Mouse (Mus musculus) urinary bladder, postnatal 10 days (tissue): Measurements from ENCODE around the gene Oscp1.

Experiments used
- DNase-seq: peaks from one replicate; pipeline ENCODE4 v3.0.0; 2022; ENCODE audit warnings: low spot score

Oscp1 gene

DNA sequence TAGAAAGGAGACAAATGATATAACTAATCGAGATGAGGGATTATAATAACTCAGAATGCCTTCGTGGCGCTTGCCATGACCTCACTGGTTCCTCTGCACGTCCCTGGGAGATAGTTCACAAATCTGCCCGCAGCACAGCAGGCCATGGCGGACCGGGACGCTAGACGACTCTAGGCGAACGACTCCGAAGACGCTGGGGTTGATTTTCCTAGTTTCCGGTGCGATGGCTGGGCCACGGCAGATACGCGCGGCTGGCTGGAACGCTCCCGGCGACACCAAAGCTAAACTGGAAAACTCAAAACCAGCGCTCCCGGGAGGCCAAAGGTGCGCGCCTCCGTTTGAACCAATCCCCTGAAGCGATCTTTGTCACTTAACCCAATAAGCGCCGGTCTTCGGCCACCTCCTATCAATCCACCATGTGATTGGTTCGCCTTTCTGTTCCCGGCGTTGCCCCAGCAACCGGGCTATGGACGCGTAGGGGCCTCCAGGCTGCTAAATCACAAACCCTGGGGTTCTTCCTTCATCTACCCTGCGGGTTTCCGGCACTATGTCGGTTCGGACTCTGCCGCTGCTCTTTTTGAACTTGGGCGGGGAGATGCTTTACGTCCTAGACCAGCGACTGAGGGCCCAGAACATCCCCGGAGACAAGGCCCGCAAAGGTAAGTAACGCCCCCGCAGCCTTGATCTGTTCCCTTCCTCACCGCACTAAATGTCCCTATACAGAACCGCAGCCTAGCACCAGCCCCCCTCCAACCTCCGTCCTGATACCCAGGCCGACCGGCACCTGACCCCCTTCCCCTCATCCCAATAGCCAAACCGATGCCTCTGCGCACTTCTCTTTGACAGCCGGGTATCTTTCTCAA, at the start of gene Oscp1:
Gene Oscp1 (plus strand): TSS at position 432 of the 863 bp plus-strand sequence.
- DNase-seq = peak; percentile 45

GRCm38 (mm10) chr4:126017676-126018332, 40.6 kb upstream of the Oscp1 start:
- no peak for DNase-seq

DNA sequence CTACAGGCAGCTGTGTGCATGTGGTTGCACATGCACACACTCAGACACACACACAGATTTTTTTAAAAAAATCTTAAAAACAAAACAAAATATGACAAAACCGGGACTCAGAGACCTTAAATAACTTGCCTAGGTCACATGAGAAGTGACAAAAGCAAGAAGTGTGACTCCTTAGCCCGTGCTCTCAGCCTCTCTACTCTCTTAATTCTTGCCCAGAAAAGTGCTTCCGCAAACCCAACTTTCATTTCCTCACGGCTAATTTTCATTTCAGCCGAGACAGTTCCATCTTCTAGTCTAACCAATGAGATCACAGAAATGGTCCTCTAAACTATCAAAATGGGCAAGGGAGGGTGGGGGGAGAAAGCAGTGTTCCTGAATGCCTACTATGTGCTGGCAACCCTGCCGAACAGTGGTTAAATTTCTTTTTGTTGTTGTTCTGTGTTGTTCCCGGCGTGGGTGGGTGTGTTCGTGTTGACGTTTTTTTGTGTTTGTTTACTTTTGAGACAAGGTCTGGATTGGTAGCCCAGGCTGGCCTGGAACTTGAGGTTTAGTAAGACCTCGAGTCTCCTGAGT, 39.3 kb upstream of the Oscp1 start:
- DNase-seq = no peak

DNA sequence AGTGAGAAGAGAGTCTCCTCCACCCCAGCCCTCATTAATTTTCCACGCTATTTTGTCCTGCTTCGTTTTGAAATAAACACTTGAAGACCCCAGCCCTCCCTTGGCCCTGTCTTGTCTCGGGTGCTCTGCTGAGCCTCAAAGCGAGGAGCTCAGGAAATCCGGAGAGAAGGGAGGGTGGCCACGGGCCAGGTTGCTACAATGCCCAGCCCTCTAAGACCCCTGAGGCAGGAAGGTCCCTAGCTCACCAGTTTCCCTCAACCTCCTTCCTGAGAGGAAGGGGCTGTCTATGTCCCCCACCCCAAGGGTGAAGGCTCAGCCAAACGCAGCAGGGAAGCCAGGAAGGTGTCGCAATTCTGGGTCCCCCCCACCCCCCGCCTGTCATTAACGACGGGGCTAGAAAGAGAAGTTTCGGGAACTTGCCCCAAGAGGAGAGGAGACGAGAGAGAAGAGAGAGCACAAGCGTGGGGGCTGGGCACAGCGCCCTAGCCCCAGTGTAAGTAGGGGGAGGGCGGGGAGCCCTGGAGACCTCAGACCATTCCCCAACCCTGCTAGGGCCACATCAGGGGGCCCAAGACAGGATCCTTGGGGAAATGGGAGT, 34.0 kb upstream of the Oscp1 start, which contains the start of gene Csf3r:
Gene Csf3r (plus strand): TSS at position 248 of the 598 bp plus-strand sequence.
- no peak for DNase-seq

DNA sequence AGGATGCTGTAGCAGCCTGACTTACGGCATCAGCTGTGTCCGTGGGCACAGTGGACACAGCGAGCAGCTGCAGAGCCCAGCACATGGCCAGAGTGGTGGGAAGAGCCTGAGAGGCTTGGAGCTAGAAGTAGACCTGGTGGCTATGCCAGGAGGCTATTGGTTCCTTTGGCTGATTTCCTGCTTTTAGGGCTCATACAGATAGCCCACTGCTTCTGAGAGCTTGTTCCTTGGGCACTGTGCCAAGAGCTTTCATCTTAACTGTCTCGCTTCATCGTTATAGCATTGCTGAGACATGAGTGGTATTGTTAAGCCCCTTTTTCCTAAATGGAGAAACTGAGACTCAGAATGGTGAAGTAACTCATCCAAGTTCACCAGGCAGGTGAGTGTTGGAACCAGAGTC, 32.6 kb upstream of the Oscp1 start:
- no peak for DNase-seq

GRCm38 (mm10) chr4:126027980-126028379, 30.4 kb upstream of the Oscp1 start:
- no peak for DNase-seq

- DNase-seq = no peak
Observed at GRCm38 (mm10) chr4:126029042-126029441, 29.3 kb upstream of the Oscp1 start.

DNA sequence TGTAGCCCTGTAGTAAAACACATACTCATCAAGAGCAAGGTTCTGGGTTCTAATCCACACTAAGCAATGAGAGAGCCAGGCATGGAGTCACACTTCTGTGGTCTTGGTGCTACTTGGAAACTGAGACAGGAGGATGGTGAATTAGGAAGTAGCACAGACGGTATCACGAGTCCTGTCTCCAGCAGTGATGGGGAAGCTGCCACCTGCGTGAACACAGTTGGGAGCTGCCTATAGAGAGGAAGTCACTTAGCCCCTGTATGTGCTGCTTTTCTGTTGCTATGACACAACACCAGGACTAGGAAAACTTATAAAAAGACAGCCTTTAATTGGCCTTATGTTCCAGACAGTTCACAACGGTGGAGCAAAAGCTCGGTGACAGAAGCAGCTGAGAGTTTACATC, 27.7 kb upstream of the Oscp1 start:
- DNase-seq = no peak

DNA sequence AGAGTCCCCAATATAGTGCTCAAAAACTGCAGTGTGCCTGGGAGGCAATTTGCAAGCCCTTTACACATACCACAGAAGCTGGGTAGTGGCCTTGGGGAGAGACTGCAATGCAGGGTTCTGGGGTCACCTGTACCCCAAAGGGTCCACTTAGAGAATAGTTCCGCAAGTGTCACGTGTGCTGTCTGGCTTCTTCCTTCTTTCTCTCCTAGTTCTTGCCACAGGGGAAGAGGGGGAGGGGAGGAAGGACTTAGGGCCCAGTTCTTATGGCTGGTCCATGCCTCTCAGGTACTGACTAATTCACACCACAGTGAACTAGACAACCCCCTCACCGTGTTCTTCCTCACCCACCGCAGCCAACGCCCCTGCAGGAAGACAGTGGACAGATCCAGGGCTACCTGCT, 23.0 kb upstream of the Oscp1 start:
- no peak for DNase-seq

DNA sequence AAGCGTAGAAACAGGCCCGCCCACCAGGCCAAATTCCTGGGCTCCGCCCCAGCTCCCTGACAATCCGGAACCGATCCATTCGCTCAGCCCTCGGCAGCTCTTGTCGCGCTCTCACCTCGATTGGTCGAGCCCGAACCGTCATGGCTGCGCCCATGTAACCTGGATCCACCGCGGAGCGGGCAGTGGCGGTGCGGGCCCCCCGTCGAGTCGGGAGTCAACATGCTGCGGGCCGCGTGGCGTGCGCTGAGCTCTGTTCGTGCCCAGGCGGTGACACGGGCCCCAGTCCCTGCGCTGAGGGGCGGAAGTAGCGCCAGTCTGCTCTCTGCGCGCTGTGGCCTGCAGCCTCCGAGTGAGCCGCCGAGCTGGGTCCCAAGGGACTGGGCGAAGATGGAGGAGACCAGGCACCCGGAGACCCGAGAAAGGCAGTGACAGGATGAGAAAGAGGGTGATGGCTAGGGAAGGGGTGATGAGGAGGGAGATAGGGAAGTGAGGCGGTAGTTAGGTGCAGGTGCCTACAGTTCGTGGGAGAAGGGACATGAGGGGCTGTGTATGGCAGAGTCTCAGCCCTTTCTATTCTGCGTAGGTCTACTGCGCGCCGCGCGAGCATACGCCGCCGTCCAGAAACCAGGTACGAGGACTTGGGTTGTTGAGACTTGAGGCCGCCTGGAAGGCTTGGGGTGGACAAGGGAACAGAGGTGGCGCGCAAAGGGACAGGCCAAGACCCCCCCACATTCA, 11.3 kb upstream of the Oscp1 start, which contains the start of gene Mrps15:
Gene Mrps15 (plus strand): TSS at position 75 of the 735 bp plus-strand sequence.
- DNase-seq = peak; percentile 51

DNA sequence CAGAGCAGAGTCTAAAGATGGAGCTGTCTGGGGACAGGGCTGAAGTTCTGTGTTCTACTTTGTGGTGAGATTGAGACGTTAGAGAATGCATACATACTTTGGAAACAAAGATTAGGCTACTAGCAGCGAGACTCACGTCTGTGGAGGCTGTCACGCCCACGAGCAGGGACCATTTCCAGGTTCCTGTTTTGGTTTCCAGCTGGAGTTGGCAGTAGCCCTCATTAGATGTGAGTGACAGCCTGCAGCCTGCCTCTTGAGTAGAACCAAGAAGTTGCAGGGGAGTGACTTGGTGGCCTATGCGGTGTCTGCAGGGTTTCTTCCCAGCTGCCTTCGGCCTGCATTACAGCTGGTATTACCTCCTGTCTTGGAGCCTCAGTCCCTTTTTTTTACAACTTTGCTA, 6.7 kb upstream of the Oscp1 start:
- DNase-seq = no peak

DNA sequence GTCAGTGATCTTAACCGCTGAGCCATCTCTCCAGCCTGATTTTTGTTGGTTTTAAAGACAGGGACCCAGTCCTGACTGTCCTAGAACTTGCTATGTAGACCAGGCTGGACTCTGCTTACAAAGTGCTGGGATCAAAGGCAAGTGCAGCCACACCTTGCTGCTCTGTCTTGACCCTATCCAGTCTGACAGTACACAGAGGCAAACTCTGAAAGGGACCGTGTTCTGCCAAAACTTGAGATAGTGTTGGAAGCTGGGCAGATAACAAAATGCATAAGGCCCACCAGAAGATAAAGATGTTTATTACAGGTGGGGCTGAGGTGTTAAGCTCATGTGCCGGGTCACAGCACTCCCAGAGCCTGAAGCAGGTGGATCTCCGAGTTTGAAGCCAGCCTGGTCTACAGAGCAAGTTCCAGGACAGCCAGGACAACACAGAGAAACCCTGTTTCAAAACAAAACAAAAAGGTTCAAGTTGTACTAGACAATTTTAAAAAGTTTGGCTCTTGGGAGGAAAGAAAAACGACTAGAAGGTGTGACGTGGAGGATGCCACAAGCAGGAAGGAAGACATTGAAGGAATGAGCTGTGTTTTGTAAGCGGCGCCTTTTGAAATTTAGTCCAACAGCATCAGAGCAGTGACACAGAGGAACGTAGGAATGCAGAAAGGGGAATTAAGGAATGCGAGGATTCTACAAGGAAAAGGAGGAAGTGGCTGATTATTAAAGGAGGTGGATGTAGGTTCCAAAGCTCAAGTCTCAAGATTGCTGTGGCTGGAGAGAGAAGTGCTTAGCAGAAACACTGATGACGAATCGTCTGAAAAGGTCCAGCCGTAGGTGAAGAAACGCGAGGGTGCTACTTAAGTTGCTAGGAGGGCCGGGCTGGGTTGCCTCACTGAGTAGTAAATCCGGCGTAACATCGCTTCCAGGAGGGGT, 895 bp upstream of the Oscp1 start:
- DNase-seq = no peak

- DNase-seq = no peak
Observed at GRCm38 (mm10) chr4:126058997-126059362, 615 bp downstream of the Oscp1 start.

GRCm38 (mm10) chr4:126062856-126063255, 4.5 kb downstream of the Oscp1 start:
- DNase-seq = no peak

DNA sequence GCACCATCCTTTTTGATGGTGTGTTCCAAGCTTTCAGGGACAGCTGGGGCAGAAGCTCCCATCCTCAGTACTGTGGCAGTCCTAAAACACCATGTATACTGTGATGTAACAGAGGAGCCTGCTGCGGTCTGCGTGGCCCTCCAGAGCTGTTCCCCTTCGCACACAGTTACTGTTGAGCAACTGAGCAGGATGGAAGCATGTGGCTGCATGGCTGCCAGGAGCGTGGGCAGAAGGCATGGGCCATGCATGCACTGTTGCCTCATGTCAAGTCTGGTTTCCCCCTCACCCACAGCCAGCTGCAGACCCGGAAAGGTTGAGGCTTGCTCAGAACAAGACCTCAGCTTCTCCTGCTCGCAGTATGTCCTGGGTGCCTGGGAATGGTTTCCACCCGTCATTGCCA, 6.9 kb downstream of the Oscp1 start:
- no peak for DNase-seq

DNA sequence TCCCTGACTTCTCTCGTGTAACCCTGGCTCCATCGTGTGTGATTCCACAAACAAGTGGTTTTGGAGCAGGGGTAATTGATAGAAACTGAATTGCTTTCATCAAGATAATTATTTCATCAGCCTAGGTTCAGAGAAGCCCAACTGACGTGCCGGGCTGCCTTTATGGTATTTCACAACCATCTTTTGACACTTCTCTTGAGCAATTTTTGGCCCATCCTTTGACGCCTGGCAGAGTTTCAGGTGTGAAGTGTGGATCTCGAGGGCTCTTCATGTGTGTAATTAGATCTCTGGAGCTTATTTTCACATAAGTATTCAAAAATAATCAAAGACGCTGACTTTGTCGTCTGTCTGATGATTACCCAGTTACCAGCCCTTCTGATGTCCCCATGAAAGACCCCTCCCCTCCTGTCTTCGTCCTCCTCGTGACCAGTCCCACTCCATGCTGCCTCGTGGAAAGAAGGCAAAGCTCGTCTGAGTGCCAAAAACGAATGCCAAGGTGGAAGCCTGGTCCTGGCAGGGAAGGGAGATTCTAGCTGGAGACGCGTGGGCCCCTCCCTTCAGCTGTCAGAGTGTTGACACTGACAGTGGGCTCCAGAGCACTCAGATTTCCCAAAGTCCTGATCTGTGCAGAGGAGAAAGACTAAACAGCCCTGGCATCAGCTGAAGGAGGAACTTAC, 9.2 kb downstream of the Oscp1 start:
- no peak for DNase-seq

DNA sequence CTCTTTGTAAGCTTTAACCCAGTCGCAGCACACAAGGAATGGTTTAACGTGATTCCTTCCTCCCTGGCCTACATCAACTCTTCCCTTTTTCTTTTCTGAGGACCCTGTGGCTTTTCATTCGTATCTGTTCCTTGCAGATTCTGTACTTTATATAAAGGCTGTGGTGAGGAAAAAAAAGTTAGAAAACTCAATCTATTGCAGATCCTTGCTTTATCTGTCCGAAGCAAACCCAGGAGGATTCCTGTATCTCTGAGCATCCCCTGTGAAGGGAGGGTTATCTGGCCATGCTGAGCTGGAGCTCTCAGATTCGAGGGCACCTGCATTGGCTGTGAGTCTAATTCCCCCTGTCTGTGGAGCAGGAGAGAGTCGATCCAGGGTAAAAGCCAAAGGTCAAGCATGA, 10.5 kb downstream of the Oscp1 start:
- DNase-seq = no peak

- DNase-seq = no peak
Observed at GRCm38 (mm10) chr4:126077833-126078232, 19.5 kb downstream of the Oscp1 start.

GRCm38 (mm10) chr4:126079266-126079665, 20.9 kb downstream of the Oscp1 start:
- DNase-seq = no peak

GRCm38 (mm10) chr4:126081601-126082000, 23.2 kb downstream of the Oscp1 start:
- DNase-seq = no peak
